Mouse (Mus musculus): ENCODE data around the gene Epm2aip1.

- TF ChIP-seq TCF12 (IDR thresholded peaks at IDR 0.05; ENCODE audit: insufficient read depth, poor library complexity, severe bottlenecking) (no peak), USF1 (IDR thresholded peaks at IDR 0.05; ENCODE audit: low read depth) (no peak), POLR2A (IDR thresholded peaks at IDR 0.05; ENCODE audit: insufficient read length, low read depth) (no peak), MAX (IDR thresholded peaks at IDR 0.05; ENCODE audit: low read depth) (no peak)
Measured at GRCm38 (mm10) chr9:111304036-111304435, 32.3 kb downstream of the Epm2aip1 start.
